Comparison of ENCODE assay signal across 20 mouse cellular contexts in genomic region chr1:181146187-181146586, GRCm38 (mm10). TPM values are rescaled to one million over a fixed set of nuclear protein-coding genes. Genes with fewer than 3 reads are reported as not detected.
A peak's percentile ranks its signal among the peaks of the same experiment; 100 is the strongest.
DNase-seq lines count a peak whose midpoint lies in the region; ATAC-seq and TF ChIP-seq lines count a peak whose summit lies in the region.
"Had no signal": no experiment of that assay in that cellular context is flagged by ENCODE, and none has a peak within 500 bp of the region (broad histone marks: within the 10 kb centered on the region; RNA-seq: fewer than 3 reads in every experiment).

No protein-coding gene starts in this region.

- peaks cover 21% of the 10 kb centered on the region for H3K4me1 ChIP-seq in heart, embryonic 13.5 days
- H3K4me1 ChIP-seq in midbrain, embryonic 11.5 days (ENCODE audit: control insufficient read depth, insufficient read depth, low read length) = peaks cover 7% of the 10 kb centered on the region
- peaks cover 19% of the 10 kb centered on the region for H3K4me1 ChIP-seq in midbrain, embryonic 15.5 days
- peaks cover 12% of the 10 kb centered on the region for H3K4me1 ChIP-seq in embryonic facial prominence, embryonic 14.5 days (ENCODE audit: control insufficient read depth, insufficient read depth, low read length)

- intact Hi-C loops in heart, postnatal 14 days (cut with DNase I) = no loop called here

- no peak for TF ChIP-seq POLR2A in myocyte (IDR thresholded peaks at IDR 0.05; ENCODE audit: insufficient read length, low read depth)

- H3K4me2 ChIP-seq in heart, embryonic 13.5 days = peak overlapping the region; percentile 87; the same call in 1 of the 2 replicates
- H3K4me2 ChIP-seq in midbrain, embryonic 11.5 days = no peak overlapping the region
- no peak overlapping the region for H3K4me2 ChIP-seq in midbrain, embryonic 15.5 days
- H3K4me2 ChIP-seq in embryonic facial prominence, embryonic 14.5 days (ENCODE audit: low read depth, low read length) = no peak overlapping the region
- peak overlapping the region; percentile 95 for H3K4me2 ChIP-seq in myocyte (ENCODE audit: low read depth)

- H3K9ac ChIP-seq in heart, embryonic 13.5 days = 0 out of 2 replicates have a peak overlapping the region, but pooled peaks have one; percentile 57
- H3K9ac ChIP-seq in midbrain, embryonic 11.5 days (ENCODE audit: low read length) = no peak overlapping the region
- H3K9ac ChIP-seq in midbrain, embryonic 15.5 days = no peak overlapping the region
- H3K9ac ChIP-seq in embryonic facial prominence, embryonic 14.5 days (ENCODE audit: low read depth, low read length) = 0 out of 2 replicates have a peak overlapping the region, but pooled peaks have one; percentile 5
- H3K9ac ChIP-seq: heart, embryonic 15.5 days; limb, embryonic 15.5 days had no signal

- no peaks in the 10 kb centered on the region for H3K9me3 ChIP-seq in heart, embryonic 13.5 days
- no peaks in the 10 kb centered on the region for H3K9me3 ChIP-seq in midbrain, embryonic 11.5 days (ENCODE audit: control insufficient read depth, low read length)
- H3K9me3 ChIP-seq in midbrain, embryonic 15.5 days = no peaks in the 10 kb centered on the region
- H3K9me3 ChIP-seq in embryonic facial prominence, embryonic 14.5 days (ENCODE audit: control insufficient read depth, low read length) = no peaks in the 10 kb centered on the region
- H3K9me3 ChIP-seq: heart, embryonic 15.5 days; limb, embryonic 15.5 days had no signal

- H3K27me3 ChIP-seq in heart, embryonic 13.5 days (replicated peaks) = no peaks in the 10 kb centered on the region
- H3K27me3 ChIP-seq in midbrain, embryonic 11.5 days (ENCODE audit: control insufficient read depth, insufficient read depth, low read length) = no peaks in the 10 kb centered on the region
- H3K27me3 ChIP-seq in midbrain, embryonic 15.5 days (replicated peaks) = no peaks in the 10 kb centered on the region
- no peaks in the 10 kb centered on the region for H3K27me3 ChIP-seq in embryonic facial prominence, embryonic 14.5 days (replicated peaks; ENCODE audit: control insufficient read depth, insufficient read depth, low read length)
- H3K27me3 ChIP-seq in myocyte (ENCODE audit: control insufficient read depth, insufficient read depth, insufficient read length) = no peaks in the 10 kb centered on the region
- H3K27me3 ChIP-seq: heart, embryonic 15.5 days; limb, embryonic 15.5 days had no signal

- DNase-seq in heart, postnatal 14 days = no peak
- peak; percentile 44 for DNase-seq in midbrain, embryonic 11.5 days (ENCODE audit: low spot score, missing footprints)
- no peak for DNase-seq in embryonic facial prominence, embryonic 14.5 days (ENCODE audit: low spot score)
- DNase-seq: cerebellum, adult 2 months; cerebellum, postnatal 36 days; heart, adult 11 months; kidney, adult 2 months; kidney, postnatal 14 days; layer of hippocampus, postnatal 36 days; lung, postnatal 14 days; midbrain, embryonic 14.5 days; right cerebral cortex, postnatal 4 days had no signal

- no peak overlapping the region for H3K27ac ChIP-seq in heart, embryonic 13.5 days (replicated peaks)
- no peak overlapping the region for H3K27ac ChIP-seq in midbrain, embryonic 11.5 days (ENCODE audit: low read depth, low read length)
- no peak overlapping the region for H3K27ac ChIP-seq in midbrain, embryonic 15.5 days
- H3K27ac ChIP-seq in embryonic facial prominence, embryonic 14.5 days (replicated peaks; ENCODE audit: low read depth, low read length) = no peak overlapping the region
- H3K27ac ChIP-seq: heart, embryonic 15.5 days; layer of hippocampus, adult 2 months; limb, embryonic 15.5 days; stomach, postnatal 0 days had no signal

- H3K4me3 ChIP-seq in heart, embryonic 13.5 days = no peak overlapping the region
- H3K4me3 ChIP-seq in midbrain, embryonic 11.5 days (ENCODE audit: low read depth, low read length) = no peak overlapping the region
- no peak overlapping the region for H3K4me3 ChIP-seq in midbrain, embryonic 15.5 days
- H3K4me3 ChIP-seq in embryonic facial prominence, embryonic 14.5 days (ENCODE audit: low read depth, low read length) = no peak overlapping the region
- no peak overlapping the region for H3K4me3 ChIP-seq in myocyte
- H3K4me3 ChIP-seq: heart, embryonic 15.5 days; layer of hippocampus, adult 2 months; limb, embryonic 15.5 days had no signal

- no peak overlapping the region for H3ac ChIP-seq in myocyte (ENCODE audit: control insufficient read depth, insufficient read length)

- ATAC-seq in heart, embryonic 13.5 days (ENCODE audit: extremely low read depth, insufficient number of reproducible peaks, low FRiP score, low TSS enrichment) = no peak
- ATAC-seq in midbrain, embryonic 11.5 days (ENCODE audit: low FRiP score) = no peak
- ATAC-seq in midbrain, embryonic 15.5 days (replicated peaks) = no peak
- no peak for ATAC-seq in embryonic facial prominence, embryonic 14.5 days (ENCODE audit: low read depth)
- no peak for ATAC-seq in megakaryocyte-erythroid progenitor cell, adult 5-6 weeks (replicated peaks; ENCODE audit: low FRiP score, low TSS enrichment, poor library complexity, severe bottlenecking)

- 79% methylated on average over 2 of the region's 2 CpGs for WGBS in heart, embryonic 13.5 days
- 86% methylated on average over 2 of the region's 2 CpGs for WGBS in midbrain, embryonic 11.5 days
- WGBS in midbrain, embryonic 15.5 days = 93% methylated on average over 2 of the region's 2 CpGs
- 94% methylated on average over 2 of the region's 2 CpGs for WGBS in embryonic facial prominence, embryonic 14.5 days

- peaks cover 10% of the 10 kb centered on the region for H3K36me3 ChIP-seq in heart, embryonic 13.5 days
- no peaks in the 10 kb centered on the region for H3K36me3 ChIP-seq in midbrain, embryonic 11.5 days (ENCODE audit: control insufficient read depth, insufficient read depth, low read length)
- no peaks in the 10 kb centered on the region; the same call in 1 of the 2 replicates for H3K36me3 ChIP-seq in midbrain, embryonic 15.5 days (replicated peaks)
- H3K36me3 ChIP-seq in embryonic facial prominence, embryonic 14.5 days (ENCODE audit: control insufficient read depth, insufficient read depth, low read length) = 0 out of 2 replicates have a peak, but pooled peaks cover 7% of the 10 kb centered on the region
- peaks cover 3% of the 10 kb centered on the region for H3K36me3 ChIP-seq in myocyte (ENCODE audit: control insufficient read depth, insufficient read depth)

- peaks cover 35% of the 10 kb centered on the region for H3K79me2 ChIP-seq in myocyte (ENCODE audit: control insufficient read depth, insufficient read depth)

TF ChIP-seq in myocyte, 11 proteins besides CTCF, POLR2A, EP300 and RAD21:
- TF ChIP-seq MAX (IDR thresholded peaks at IDR 0.05; ENCODE audit: low read depth) (no peak), SRF (IDR thresholded peaks at IDR 0.05; ENCODE audit: control insufficient read depth, insufficient read length, low read depth) (no peak), TCF3 (IDR thresholded peaks at IDR 0.05; ENCODE audit: insufficient read length, low read depth) (no peak), MYOD1 (IDR thresholded peaks at IDR 0.05; ENCODE audit: control insufficient read depth in 1 of 3, insufficient read length in 2 of 3, low read depth in 2 of 3) (no peak), USF1 (IDR thresholded peaks at IDR 0.05; ENCODE audit: low read depth) (no peak), POLR2AphosphoS2 (IDR thresholded peaks at IDR 0.05; ENCODE audit: insufficient read length, low read depth) (no peak), CEBPB (IDR thresholded peaks at IDR 0.05; ENCODE audit: insufficient read depth, poor library complexity, severe bottlenecking) (no peak), E2F4 (IDR thresholded peaks at IDR 0.05; ENCODE audit: insufficient read depth) (no peak), REST (IDR thresholded peaks at IDR 0.05; ENCODE audit: insufficient read depth, insufficient read length) (no peak), TCF12 (IDR thresholded peaks at IDR 0.05; ENCODE audit: insufficient read depth, poor library complexity, severe bottlenecking) (no peak), MYOG (IDR thresholded peaks at IDR 0.05; ENCODE audit: control insufficient read depth in 1 of 3, insufficient read depth in 1 of 3, insufficient read length in 2 of 3, low read depth in 2 of 3) (no peak)
TF ChIP-seq in myocyte: peak in this region for 0.

RNA-seq across cellular contexts. Expression of gene Cnih4, which starts 1.7 kb away (rescaled TPM):
- polyA plus RNA-seq in heart, embryonic 13.5 days (2015; fragmentation: Nextera tagmentation; extraction: Ambion mirVana) = 133 and 161 TPM in 2 replicates
- total RNA-seq in heart, postnatal 14 days (2021) = 10 to 100 TPM; 41.6 to 48.6 TPM
- polyA plus RNA-seq in midbrain, embryonic 11.5 days (2014; fragmentation: Nextera tagmentation; extraction: Ambion mirVana) = 93.6 and 101 TPM in 2 replicates
- 48.2 and 60.8 TPM in 2 replicates for polyA plus RNA-seq in midbrain, embryonic 15.5 days (2015; fragmentation: Nextera tagmentation; extraction: Ambion mirVana)
- polyA plus RNA-seq in embryonic facial prominence, embryonic 14.5 days (2014; fragmentation: Nextera tagmentation; extraction: Ambion mirVana) = 89.8 and 101 TPM in 2 replicates
- 56.8 TPM for polyA plus RNA-seq in myocyte (2012; fragmentation: generic; extraction: Trizol)
- total RNA-seq in megakaryocyte-erythroid progenitor cell, adult 5-6 weeks (2014; fragmentation: Nextera tagmentation) = 14.0 and 25.9 TPM in 2 replicates
- 59.7 and 71.2 TPM in 2 replicates for total RNA-seq in megakaryocyte-erythroid progenitor cell, adult 5-6 weeks (2017)

RNA-seq across cellular contexts. Expression of gene Nvl, which starts 2.2 kb away (rescaled TPM):
- polyA plus RNA-seq in heart, embryonic 13.5 days (2015; fragmentation: Nextera tagmentation; extraction: Ambion mirVana) = 19.6 and 20.3 TPM in 2 replicates
- total RNA-seq in heart, postnatal 14 days (2021) = 1 to 10 TPM; 9.7 TPM
- 35.1 and 36.9 TPM in 2 replicates for polyA plus RNA-seq in midbrain, embryonic 11.5 days (2014; fragmentation: Nextera tagmentation; extraction: Ambion mirVana)
- 43.7 and 47.1 TPM in 2 replicates for polyA plus RNA-seq in midbrain, embryonic 15.5 days (2015; fragmentation: Nextera tagmentation; extraction: Ambion mirVana)
- 28.7 and 33.8 TPM in 2 replicates for polyA plus RNA-seq in embryonic facial prominence, embryonic 14.5 days (2014; fragmentation: Nextera tagmentation; extraction: Ambion mirVana)
- 7.8 TPM for polyA plus RNA-seq in myocyte (2012; fragmentation: generic; extraction: Trizol)
- total RNA-seq in megakaryocyte-erythroid progenitor cell, adult 5-6 weeks (2014; fragmentation: Nextera tagmentation) = 54.5 and 64.7 TPM in 2 replicates
- total RNA-seq in megakaryocyte-erythroid progenitor cell, adult 5-6 weeks (2017) = 36.3 and 37.0 TPM in 2 replicates

Comparison
In these comparisons a context has a peak if more than half of its experiments do, and no peak if none do; other contexts are left out.
1. H3K4me2 ChIP-seq: peak in heart, embryonic 13.5 days (single experiment) and myocyte (single experiment); none in midbrain, embryonic 11.5 days (single experiment), midbrain, embryonic 15.5 days (single experiment) and embryonic facial prominence, embryonic 14.5 days (single experiment).
2. H3K9ac ChIP-seq: peak in heart, embryonic 13.5 days (single experiment) and embryonic facial prominence, embryonic 14.5 days (single experiment); none in midbrain, embryonic 11.5 days (single experiment) and midbrain, embryonic 15.5 days (single experiment).